Mouse (Mus musculus) lung, adult 2 months (tissue): ENCODE data around the gene Gtf3c5.

ENCODE experiments used
- CTCF ChIP-seq: fragments of 200-500 bp; IDR thresholded peaks from 2 replicates; pipeline ENCODE4 v1.5.1; 2011; ENCODE audit warnings: mild to moderate bottlenecking, low read length, control low read depth; ENCODE audit not compliant: insufficient read depth
- POLR2A ChIP-seq: fragments of 200-500 bp; IDR thresholded peaks from 2 replicates; pipeline ENCODE4 v1.6.1; 2011; ENCODE audit warnings: low read depth, mild to moderate bottlenecking, control low read depth, low read length, borderline replicate concordance; ENCODE audit errors: extremely low read depth

DNA sequence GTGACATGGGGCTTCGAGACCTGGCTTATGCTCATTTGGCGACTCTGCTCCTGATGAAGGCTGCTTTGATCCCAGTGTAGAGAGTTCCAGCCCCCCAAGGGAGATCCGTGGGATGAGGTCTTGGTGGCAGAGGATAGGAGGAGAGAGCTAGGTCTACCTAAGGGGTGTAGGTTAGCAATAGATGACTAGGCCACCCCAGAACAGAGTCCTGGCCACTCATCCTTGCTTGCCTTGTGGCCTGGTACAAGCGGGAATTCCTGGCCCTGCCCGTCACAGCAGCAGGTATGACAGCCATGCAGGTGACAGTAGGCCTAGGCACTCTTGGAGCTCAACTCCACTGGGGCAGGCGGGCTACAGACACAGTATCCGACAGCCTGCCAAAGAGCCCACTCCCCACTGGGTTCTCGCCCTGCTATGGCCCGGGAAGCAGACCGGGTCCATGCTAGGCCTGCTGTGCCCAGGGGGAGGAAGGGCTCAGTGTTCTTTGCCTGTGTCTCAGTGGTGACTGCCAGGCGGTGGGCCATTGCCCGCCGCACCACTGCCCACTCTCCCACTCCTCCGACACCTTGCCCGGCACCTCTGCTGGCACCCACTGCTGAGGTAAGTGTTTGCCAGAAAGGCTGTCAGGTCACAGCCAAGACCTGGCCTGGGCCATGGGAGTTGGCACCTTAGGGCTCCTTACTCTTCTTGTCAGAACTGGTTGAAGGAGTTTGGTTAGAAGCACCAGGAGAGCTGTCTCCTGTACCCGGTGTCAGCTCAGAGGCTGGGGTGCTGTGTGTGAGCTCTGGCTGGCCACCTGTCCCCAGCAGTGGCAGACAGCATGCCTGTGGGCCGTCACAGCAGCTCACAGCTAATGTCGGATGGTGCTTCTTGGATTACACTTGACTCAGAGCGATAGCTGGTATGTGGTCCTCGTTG, 55.9 kb downstream of the Gtf3c5 start:
- no peak for TF ChIP-seq CTCF
- no peak for TF ChIP-seq POLR2A
